Mouse (Mus musculus) kidney, adult 2 months (tissue): ENCODE data around the gene Stx17.

Experiments used
- CTCF ChIP-seq: fragments of 200-500 bp; conservative IDR thresholded peaks from 2 replicates; pipeline ENCODE4 v1.5.1; 2011; ENCODE audit warnings: low read depth, mild to moderate bottlenecking, control low read depth, low read length, moderate library complexity, mixed read lengths; ENCODE audit not compliant: insufficient read depth, insufficient read length
- POLR2A ChIP-seq: fragments of 200-500 bp; IDR thresholded peaks from one replicate; pipeline ENCODE4 v1.6.1; 2011; ENCODE audit warnings: low read depth, low read length, control low read depth

DNA sequence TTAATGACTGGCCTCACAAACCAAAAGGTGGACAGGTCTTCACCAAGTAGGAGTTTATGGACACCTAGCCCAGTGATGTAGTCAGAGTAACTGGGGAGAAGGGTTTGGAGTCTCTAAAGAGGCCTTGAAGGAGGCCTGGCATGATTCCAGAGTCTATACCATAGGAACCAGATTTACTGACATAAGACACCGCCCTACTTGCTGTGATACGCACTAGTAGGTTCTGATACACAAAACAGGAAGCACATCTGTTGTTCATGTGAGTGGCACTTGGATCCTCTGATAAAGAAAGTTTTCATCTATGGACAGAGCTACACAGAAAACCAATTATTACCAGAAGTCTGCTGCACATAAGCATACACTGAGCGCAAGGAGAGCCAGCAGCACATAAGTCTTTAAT, 14.4 kb upstream of the Stx17 start:
- TF ChIP-seq CTCF (no peak), POLR2A (no peak)
